Mouse (Mus musculus) frontal cortex, adult (tissue): Measurements from ENCODE around the gene Amh.
"Not testable (repeated sequence)": the region's sequence is repeated elsewhere in the genome, so short reads cannot be mapped to it uniquely, and the experiment has no call there.

Source experiments
- ATAC-seq: cut with Nextera tagmentation; 2 replicates; pipeline ENCODE4 v1.9.2; 2017; ENCODE audit warnings: mild to moderate bottlenecking, moderate library complexity, mixed read lengths; ENCODE audit not compliant: low TSS enrichment

The Amh gene

DNA sequence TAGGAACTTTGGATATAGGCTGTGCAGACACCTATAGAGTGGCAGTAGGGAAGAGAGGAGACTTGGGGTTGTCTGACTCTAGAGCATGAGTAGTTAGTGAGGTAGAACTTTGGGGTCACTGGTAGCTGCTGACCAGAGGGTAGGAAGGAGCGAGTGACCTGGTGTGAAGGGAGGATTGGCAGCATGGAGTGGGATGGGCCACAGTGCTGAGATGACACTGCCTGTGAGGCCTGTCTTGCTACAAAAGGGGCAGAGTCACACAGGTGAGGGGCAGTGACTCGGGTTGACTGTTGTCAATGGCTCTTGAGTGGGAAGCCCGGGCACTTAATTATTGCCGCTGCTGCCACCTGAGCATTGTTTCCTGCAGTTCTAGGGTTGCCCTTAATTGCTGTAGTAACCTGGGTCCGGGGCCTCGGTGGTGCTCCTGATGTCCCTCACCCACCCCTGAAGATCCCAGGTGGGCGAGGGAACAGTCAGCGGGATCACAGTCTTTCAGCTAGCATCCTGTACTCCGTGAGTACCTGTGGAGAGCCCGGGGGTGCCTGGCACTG is 22.9 kb downstream of the Amh start:
- no peak for ATAC-seq

DNA sequence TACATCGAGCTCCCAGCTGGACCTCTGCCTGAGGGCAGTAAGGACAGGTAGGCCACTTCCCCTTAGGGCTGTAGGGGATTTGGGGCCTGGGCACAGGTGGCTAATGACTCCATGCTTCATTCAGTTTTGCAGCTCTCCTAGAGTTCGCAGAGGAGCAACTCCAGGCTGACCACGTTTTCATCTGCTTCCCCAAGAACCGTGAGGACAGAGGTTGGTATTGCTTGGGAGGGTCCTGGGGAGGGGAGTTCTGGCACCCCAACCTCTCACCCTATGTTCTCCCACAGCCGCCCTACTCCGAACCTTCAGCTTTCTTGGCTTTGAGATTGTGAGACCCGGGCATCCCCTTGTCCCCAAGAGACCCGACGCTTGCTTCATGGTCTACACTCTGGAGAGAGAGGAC is 23.5 kb downstream of the Amh start:
- ATAC-seq = not testable (repeated sequence)

DNA sequence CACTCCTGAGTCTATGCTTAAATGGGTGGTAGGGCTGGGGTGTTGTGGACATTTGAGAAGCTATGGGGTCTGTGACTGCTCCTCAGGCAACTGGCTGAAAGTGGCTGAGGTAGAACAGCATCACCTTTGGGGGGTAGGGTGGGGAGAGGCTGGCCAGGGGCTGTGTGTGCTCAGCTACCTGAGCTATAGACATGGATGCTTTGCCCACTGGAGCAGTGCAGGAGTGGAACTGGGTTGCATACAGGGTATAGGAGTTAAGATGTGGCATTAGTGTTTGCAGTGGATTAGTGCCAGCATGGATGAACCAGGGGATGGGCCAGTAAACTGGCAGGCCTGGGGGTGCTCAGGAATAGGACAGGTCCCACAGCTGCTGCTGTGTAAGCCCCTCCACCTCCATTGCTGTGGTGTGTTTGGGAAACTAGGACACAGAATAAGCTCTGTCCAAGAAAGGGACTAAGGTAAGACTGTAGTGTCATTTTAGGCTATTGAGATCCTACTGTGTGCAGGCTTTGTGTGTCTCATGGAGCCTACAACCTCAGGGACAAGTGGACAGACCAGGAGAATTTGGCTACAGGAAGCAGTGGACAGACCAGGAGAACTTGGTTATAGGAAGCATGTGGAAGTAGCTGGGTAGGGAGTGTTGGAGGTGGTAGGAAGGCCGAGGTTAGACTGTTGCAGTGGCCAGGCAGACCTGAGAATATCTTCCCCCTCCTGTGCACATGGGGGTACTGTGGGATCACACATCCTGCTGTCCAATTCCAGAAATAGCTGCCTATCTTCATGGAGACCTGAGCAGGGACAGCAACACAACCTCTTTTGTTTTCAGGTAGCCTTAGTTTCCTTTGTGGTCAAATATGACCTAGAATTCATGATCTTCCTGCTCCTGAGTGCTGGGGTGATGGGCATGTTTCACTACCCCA is 24.6 kb downstream of the Amh start:
- no peak for ATAC-seq

- no peak for ATAC-seq
Observed at GRCm38 (mm10) chr10:80831136-80831535, 26.1 kb downstream of the Amh start.

GRCm38 (mm10) chr10:80832818-80833217 is 27.8 kb downstream of the Amh start:
- no peak for ATAC-seq

- ATAC-seq = no peak
Observed at GRCm38 (mm10) chr10:80835617-80836016, 30.6 kb downstream of the Amh start.

DNA sequence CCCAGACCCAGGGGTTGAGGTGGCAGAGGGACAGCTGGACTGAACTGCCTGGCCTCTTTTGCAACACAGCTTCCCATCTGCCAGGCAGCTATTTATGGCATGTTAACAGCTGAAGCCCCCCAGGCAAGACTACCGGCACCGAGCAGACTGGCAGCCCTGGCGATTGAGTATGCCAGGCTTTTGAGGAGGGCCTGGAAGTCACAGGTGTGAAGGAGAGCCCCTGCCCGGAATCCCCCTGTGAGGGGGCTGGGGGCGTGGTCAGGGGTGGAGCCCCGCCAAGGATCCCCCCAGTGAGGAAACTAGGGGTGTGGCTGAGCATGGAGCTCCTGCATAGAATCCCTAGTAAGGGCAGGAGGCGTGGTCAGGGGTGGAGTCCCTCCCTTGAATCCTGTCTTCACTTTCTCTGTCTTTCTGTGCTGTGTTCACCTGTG is 31.9 kb downstream of the Amh start:
- ATAC-seq = no peak

DNA sequence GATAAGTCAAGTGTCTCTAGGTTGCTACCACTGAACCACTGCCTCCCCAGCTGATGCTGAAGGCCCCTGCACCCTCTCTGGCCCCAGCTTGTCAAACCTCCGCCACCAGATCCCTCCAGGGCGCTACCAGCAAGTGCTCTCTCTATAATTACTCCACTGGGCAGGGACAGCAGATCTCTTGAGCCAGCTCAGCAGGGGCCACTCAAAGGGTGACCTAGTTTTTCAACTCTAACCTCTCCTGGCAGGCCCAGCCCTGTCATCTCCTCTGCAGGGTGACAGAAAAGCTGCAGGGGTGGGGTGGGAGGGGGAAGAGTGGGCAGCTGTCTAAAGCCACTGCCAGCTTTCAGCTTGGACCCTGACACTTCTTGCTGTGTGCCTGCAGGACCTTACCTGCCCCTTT is 32.8 kb downstream of the Amh start:
- ATAC-seq = no peak

DNA sequence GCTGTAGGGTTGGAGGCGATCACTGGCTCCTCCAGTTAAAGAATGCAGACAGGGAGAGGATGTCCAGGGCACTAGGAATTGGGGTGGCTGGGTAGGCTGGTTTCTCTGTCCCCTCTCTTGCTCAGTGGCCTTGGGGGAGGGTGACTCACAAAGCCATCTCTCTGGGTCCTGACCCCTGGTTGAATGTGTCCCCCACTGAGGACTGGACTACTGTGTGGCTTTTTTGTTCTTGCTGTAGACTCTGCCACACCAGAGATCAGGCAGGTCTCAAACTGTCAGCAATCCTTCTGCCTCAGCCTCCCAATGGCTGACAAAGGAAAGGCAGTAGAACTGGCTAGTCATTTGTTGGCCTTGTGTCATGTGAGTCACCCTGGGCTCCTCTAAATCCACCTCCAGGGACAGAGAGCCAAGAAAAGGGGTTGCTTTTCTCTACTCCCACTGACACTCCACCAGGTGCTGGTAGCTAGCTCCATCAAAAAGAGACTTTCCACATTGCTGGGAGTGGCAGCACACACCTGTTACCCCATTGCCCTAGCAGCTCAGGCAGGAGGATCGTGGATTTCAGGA is 33.4 kb downstream of the Amh start:
- ATAC-seq = no peak

DNA sequence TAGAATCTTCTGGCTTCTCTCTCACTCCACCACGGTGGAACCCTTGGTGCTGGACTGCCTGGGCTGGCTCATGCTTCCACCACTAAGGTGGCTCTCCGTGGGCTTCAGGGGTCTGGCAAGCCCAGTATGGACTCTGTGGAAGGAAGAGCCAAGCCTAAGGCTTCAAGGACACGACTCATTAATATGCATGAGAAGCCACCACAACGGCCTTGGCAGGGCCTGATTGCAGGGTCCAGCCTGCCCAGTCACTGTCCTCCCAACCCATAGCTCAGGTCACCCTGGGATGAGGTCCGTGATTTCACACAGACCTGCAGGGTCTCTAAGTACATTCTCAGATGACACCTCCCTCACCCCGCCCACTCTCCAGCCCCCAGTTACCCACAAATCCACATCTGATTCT is 34.8 kb downstream of the Amh start:
- ATAC-seq = no peak

DNA sequence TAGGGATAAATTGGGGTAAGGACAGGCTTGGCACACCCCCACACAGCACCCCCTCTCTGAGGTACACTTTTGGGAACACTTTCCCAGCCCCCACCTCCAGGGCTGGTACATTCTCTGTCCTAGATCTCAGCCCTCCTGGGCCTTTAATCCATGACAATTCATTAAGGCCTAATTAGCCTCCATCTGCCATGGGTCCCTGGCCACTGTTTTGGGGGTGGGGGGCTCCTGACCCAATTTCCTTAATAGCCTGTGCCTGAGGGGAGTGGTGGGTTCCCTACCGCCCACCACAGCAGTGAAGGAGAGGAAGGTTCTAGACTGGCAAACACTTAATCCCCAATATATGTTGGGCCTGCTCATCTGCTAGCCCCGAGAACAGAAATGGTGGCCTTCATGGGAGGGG is 36.6 kb downstream of the Amh start:
- ATAC-seq = no peak

DNA sequence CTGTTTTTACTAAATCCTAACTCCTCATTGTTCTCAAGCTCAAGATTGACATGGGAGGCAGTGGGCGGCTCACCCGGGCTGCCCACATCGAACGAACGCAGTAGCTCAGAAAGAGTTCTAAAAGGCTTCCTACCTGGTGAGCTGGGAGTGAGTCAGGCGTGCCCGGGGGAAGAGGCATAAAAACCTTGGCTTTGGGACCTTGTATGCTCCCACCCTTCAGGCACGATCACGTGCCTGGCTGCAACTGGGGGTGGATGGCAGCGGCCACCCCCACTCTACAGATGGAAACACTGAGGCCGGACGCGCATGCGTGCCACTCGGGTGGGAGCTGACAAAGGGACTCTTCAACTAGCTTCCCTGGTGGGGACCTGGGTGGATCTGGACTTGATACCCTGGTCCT is 37.3 kb downstream of the Amh start:
- ATAC-seq = 0 out of 2 replicates have a peak, but pooled peaks have one; percentile 7

- peak; percentile 3; the same call in 1 of the 2 replicates for ATAC-seq
Observed at GRCm38 (mm10) chr10:80843087-80843930, 38.3 kb downstream of the Amh start.

DNA sequence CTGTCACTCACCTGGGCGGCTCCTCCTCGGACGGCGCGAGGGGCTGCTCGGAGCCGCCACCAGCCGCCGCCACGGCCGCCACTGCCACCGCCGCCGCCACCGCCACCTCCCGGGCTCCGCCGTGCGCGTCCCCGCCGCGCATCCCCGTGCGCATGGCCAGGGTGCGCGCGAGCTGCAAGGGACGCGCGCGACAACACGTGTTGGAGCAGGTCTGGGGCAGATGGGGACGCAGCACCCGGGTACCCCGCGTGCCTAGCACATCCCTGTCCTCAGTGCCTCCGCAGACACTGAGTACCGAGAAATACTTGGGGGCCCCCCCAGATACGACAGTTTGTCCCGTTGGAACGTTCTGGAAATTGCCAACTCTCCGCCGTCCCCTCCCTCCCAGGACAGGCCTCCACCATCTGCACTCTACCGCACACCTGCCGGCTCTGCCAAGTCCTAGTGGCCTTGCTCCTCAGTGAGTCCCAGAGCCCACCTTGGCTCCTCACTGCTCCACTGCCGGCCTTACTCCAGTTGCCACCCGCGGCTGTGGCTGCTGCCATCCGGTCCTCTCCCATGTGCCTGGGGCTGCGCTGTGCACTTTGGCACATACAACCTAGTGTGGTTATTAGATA is 39.0 kb downstream of the Amh start, which contains the start of gene Lingo3:
TSS of gene Lingo3 (minus strand) at position 109 of the 617 bp plus-strand sequence.
- ATAC-seq = peak; percentile 41; the same call in 1 of the 2 replicates

DNA sequence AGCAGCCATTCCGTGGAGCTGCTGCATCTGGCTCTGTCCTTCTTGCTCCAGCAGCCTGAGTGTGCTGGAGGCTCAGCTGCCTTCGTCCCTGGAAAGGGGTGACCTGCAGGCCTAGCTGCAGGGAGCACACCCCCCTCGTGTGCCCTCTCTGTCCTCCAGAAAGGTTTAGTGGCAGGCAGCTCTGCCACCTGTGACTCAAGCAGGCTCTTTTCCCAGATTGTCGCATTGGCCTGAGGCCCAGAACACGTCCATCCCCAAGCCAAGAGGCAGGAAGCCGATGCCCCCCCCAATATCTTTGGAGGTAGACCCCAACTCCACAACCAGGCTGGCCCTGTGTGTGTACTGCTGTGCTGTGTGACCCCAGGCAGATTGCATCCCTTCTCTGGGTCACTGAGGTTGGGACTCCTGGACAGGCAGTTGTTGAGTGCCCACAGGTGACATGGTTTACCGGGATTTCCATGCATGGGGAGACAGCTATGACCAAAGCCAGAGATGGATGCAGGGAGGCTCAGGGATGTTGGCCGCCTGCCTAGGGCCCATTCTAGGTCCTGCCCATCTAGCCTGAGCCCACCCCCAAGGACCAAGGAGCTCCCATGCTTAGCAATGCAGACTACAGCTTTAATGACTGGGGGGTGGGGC is 40.1 kb downstream of the Amh start:
- no peak for ATAC-seq

GRCm38 (mm10) chr10:80845732-80846131 is 40.7 kb downstream of the Amh start:
- ATAC-seq = peak; percentile 36; the same call in 1 of the 2 replicates

- no peak for ATAC-seq
Observed at GRCm38 (mm10) chr10:80848571-80848970, 43.5 kb downstream of the Amh start.

DNA sequence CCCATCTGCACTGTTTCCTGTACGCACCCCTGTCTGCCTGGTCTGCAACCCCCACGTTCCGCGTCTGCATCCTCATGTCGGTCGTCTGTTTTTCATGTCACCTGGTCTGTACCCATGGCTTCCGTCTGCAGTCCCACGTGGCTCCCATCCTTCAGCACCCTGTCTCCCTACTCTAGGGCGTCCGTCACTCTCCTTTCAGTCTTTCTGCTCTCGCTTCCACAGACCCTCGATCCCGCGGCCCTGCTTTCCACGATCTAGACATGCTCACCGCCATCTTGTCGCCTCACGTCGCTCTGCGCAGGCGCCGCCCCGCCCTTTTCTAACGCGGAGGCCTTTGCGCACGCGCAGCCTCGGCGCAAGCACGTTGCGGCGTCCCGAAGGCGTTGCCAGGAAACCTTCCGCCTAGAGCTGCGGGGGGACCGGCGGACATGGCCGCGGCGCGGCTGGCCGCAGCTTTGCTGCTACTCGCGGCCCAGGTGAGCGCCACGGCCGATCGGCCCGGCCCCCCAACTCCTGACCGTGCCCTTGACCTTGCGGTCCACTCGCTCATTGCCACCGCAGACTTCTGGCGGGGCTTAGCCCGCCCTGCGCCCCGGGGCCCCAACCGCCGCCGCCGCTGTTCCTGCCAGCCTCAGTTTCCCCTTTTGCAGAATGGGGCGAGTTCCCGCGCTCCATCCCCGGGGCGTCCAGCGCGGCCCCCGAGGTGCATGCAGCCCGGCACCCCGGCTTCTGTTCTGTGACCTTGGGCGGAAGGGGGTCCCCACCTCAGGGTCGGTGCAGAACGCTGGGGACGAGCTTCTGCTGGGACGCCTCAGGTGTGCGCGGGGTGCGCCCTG is 50.1 kb downstream of the Amh start, which contains the start of the genes Lsm7 and Sppl2b:
TSS of gene Lsm7 (minus strand) at position 297 of the 836 bp plus-strand sequence.
TSS of gene Sppl2b (plus strand) at position 363 of the 836 bp plus-strand sequence.
- peak; percentile 69 for ATAC-seq

DNA sequence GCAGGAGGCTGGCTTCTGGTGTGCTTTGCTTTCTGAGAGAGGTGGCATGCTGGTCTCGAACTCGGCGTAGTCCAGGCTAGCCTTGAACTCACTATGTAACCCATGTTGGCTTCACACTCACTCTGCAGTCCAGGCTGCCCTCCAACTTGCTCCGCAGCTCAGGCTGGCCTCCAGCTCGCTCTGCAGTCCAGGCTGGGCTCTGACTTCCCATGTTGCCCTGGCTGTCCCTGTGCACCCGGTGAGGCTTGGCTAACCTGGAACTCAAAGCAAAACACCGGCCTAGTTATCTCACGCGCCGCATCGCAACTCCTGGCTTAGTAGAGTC is 50.7 kb downstream of the Amh start:
- ATAC-seq = no peak

DNA sequence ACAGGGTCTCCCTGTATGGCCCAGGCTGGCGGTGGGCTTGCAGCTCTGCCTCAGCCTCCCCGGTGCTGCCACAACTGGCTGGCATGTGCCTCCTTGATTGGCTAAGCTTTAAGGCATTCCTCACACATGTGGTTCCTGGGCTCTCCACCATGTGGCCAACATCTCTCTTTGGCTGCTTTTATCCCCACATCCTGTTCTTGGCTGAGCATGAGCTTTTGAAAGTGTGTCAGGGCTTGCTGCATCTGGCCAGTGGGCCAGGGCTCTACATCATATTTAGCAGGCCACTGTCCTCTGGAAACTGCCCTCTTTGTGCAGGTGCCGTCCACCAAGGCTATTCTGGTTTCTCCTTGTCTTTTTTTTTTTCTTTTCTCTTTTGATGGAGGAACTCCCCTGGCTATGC is 51.2 kb downstream of the Amh start:
- 0 out of 2 replicates have a peak, but pooled peaks have one; percentile 28 for ATAC-seq
